Mouse (Mus musculus) ovary, postnatal 10 days (tissue): ENCODE results near the gene Crocc2.

ENCODE experiments used
- DNase-seq: peaks from one replicate; pipeline ENCODE4 v3.0.0; 2022; ENCODE audit warnings: low spot score

Gene Crocc2

GRCm38 (mm10) chr1:93272409-93272821 lies 103.9 kb downstream of the Crocc2 start:
- DNase-seq = no peak

DNA sequence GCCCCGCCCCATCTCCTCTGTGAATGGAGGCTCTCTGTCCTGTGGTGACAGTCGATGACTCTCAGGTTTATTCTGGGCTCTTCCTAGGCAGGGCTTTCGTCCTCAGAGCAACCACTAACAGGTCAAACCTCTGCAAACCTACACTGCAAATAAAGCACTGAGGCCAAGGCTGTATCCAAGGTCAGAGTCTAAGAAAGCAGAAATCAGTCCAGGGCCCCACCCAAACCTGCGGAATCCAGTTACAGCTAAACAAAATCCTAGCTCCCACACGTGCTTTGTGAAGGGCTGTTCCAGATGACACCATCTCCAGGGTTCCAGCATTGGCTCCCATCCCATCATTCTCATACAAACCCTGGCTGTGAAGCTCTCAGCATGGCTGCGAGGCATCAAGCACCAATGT lies 107.0 kb downstream of the Crocc2 start:
- no peak for DNase-seq

GRCm38 (mm10) chr1:93277041-93277440 lies 108.5 kb downstream of the Crocc2 start:
- no peak for DNase-seq
